Mouse (Mus musculus) cortical plate, adult 2 months (tissue): ENCODE results near the gene Clstn2.

ENCODE experiments used
- CTCF ChIP-seq: fragments of 200-500 bp; IDR thresholded peaks from 2 replicates; pipeline ENCODE4 v1.5.1; 2011; ENCODE audit warnings: mild to moderate bottlenecking, control low read depth, low read length; ENCODE audit not compliant: insufficient read depth; ENCODE audit errors: extremely low read depth
- POLR2A ChIP-seq: fragments of 200-500 bp; IDR thresholded peaks from 2 replicates; pipeline ENCODE4 v1.6.1; 2011; ENCODE audit warnings: mild to moderate bottlenecking, low read length, control low read depth; ENCODE audit not compliant: insufficient read depth; ENCODE audit errors: extremely low read depth

- TF ChIP-seq CTCF (no peak), POLR2A (no peak)
Measured at GRCm38 (mm10) chr9:97474896-97475295, 558.1 kb downstream of the Clstn2 start.
